Mouse (Mus musculus): ENCODE measurements around the gene Clrn3.

- TF ChIP-seq POLR2A (IDR thresholded peaks at IDR 0.05; ENCODE audit: insufficient read depth, low read depth, low read length), result no peak
- no peak for TF ChIP-seq CTCF (IDR thresholded peaks at IDR 0.05; ENCODE audit: insufficient read depth, low read depth, low read length)
Measured at GRCm38 (mm10) chr7:135484341-135484740, 44.1 kb downstream of the Clrn3 start.
